Mouse (Mus musculus) cortical plate, adult 2 months (tissue): ENCODE measurements around the gene Mpeg1.
A peak's percentile ranks its signal among the peaks of the same experiment; 100 is the strongest.

Source experiments
- CTCF ChIP-seq: fragments of 200-500 bp; IDR thresholded peaks from 2 replicates; pipeline ENCODE4 v1.5.1; 2011; ENCODE audit warnings: mild to moderate bottlenecking, control low read depth, low read length; ENCODE audit not compliant: insufficient read depth; ENCODE audit errors: extremely low read depth
- POLR2A ChIP-seq: fragments of 200-500 bp; IDR thresholded peaks from 2 replicates; pipeline ENCODE4 v1.6.1; 2011; ENCODE audit warnings: mild to moderate bottlenecking, low read length, control low read depth; ENCODE audit not compliant: insufficient read depth; ENCODE audit errors: extremely low read depth

- TF ChIP-seq POLR2A (no peak), CTCF (peak; percentile 32; the same call in 1 of the 2 replicates)
These were observed 27.5 kb upstream of the Mpeg1 start for GRCm38 (mm10) chr19:12433033-12433432.
